Mouse (Mus musculus) forebrain, postnatal 0 days (tissue): ENCODE results near the gene Bak1. TPM values are rescaled to one million over a fixed set of nuclear protein-coding genes. Genes with fewer than 3 reads are reported as not detected.

Source experiments
- ATAC-seq: fragments of 200-750 bp; cut with Nextera tagmentation; 2 replicates; pipeline ENCODE4 v1.8.0; 2017; ENCODE audit warnings: mild to moderate bottlenecking, moderate library complexity
- DNase-seq: peaks from one replicate; pipeline ENCODE4 v3.0.0-alpha.2; 2015
- H3K27ac ChIP-seq: fragments of 300-500 bp; sonication (generic); 2 replicates; pipeline ENCODE4 v1.5.1; 2014; ENCODE audit warnings: low read depth, mild to moderate bottlenecking, antibody characterized with exemption, low read length, moderate library complexity, mixed read lengths
- H3K27me3 ChIP-seq: fragments of 300-500 bp; sonication (generic); 2 replicates; pipeline ENCODE4 v1.6.1; 2014; ENCODE audit warnings: mild to moderate bottlenecking, low read length, mixed read lengths; ENCODE audit not compliant: insufficient read depth
- H3K36me3 ChIP-seq: fragments of 300-500 bp; sonication (generic); 2 replicates; pipeline ENCODE4 v1.6.1; 2014; ENCODE audit warnings: mild to moderate bottlenecking, moderate library complexity; ENCODE audit not compliant: insufficient read depth
- H3K4me1 ChIP-seq: fragments of 300-500 bp; sonication (generic); 2 replicates; pipeline ENCODE4 v1.6.1; 2014; ENCODE audit warnings: antibody characterized with exemption; ENCODE audit not compliant: insufficient read depth
- H3K4me2 ChIP-seq: fragments of 300-500 bp; sonication (generic); 2 replicates; pipeline ENCODE4 v1.6.1; 2014; ENCODE audit warnings: low read depth, mild to moderate bottlenecking, moderate library complexity
- H3K4me3 ChIP-seq: fragments of 300-500 bp; sonication (generic); 2 replicates; pipeline ENCODE4 v1.5.1; 2014; ENCODE audit warnings: low read depth, low read length, mixed read lengths
- H3K9ac ChIP-seq: fragments of 300-500 bp; sonication (generic); 2 replicates; pipeline ENCODE4 v1.6.1; 2014; ENCODE audit warnings: mild to moderate bottlenecking
- H3K9me3 ChIP-seq: fragments of 300-500 bp; sonication (generic); 2 replicates; pipeline ENCODE4 v1.6.1; 2016; ENCODE audit warnings: low read length
- CTCF ChIP-seq: sonication (generic); IDR thresholded peaks from 2 replicates; pipeline ENCODE4 v1.5.1; 2016; ENCODE audit warnings: antibody characterized with exemption, control low read depth, low read depth
- WGBS: fragments of 180-500 bp; shearing (Covaris S2); extraction: QIAGEN DNeasy Blood & Tissue Kit; methylation state at CpG from one replicate; pipeline ENCODE4 v1.1.7; 2014; 5-methylcytosine and 5-hydroxymethylcytosine counted together
- polyA plus RNA-seq: library from polyadenylated mRNA; unstranded; fragments of >200 nt; fragmentation: Nextera tagmentation; extraction: Ambion mirVana; gene quantifications from 2 replicates; pipeline ENCODE4 v1.2.1, GENCODE M21; 2015
- total RNA-seq: library from RNA; depleted of rRNA; stranded (reverse); fragments of >200 nt; gene quantifications from 2 replicates; pipeline ENCODE4 v1.2.3, GENCODE M21; 2014

Gene Bak1
- total and polyA plus RNA-seq, 2 experiments from 2014 or later = 2.5 to 48.1 TPM

- no peak overlapping the region for H3K4me3 ChIP-seq
- H3K9ac ChIP-seq = no peak overlapping the region
- no peaks in the 10 kb centered on the region for H3K9me3 ChIP-seq
- TF ChIP-seq CTCF = no peak
- H3K4me1 ChIP-seq = peaks cover 4% of the 10 kb centered on the region; the same call in 1 of the 2 replicates
- no peak overlapping the region for H3K27ac ChIP-seq
- ATAC-seq = no peak
- DNase-seq = no peak
- H3K36me3 ChIP-seq = peaks cover 58% of the 10 kb centered on the region
- WGBS = 94% methylated on average over 9 of the region's 9 CpGs
- H3K4me2 ChIP-seq = no peak overlapping the region
- no peaks in the 10 kb centered on the region for H3K27me3 ChIP-seq
Observed at GRCm38 (mm10) chr17:27021736-27022135, 7.1 kb downstream of the Bak1 start.

- WGBS = 88% methylated on average over 14 of the region's 14 CpGs
- Histone ChIP-seq H3K9ac (no peak overlapping the region), H3K4me1 (peaks cover 4% of the 10 kb centered on the region; the same call in 1 of the 2 replicates), H3K4me3 (no peak overlapping the region), H3K27me3 (no peaks in the 10 kb centered on the region), H3K27ac (no peak overlapping the region), H3K36me3 (peaks cover 57% of the 10 kb centered on the region), H3K4me2 (no peak overlapping the region), H3K9me3 (no peaks in the 10 kb centered on the region)
- no peak for TF ChIP-seq CTCF
- DNase-seq = no peak
- no peak for ATAC-seq
Observed at GRCm38 (mm10) chr17:27021076-27021475, 7.7 kb downstream of the Bak1 start.

- peaks cover 36% of the 10 kb centered on the region for H3K36me3 ChIP-seq
- peak overlapping the region; percentile 39; the same call in 1 of the 2 replicates for H3K4me3 ChIP-seq
- WGBS = 34% methylated on average over 12 of the region's 12 CpGs
- peaks cover 4% of the 10 kb centered on the region; the same call in 1 of the 2 replicates for H3K4me1 ChIP-seq
- DNase-seq (peak; percentile 32), ATAC-seq (peak; percentile 18; the same call in 1 of the 2 replicates)
- peak overlapping the region; percentile 52; the same call in 1 of the 2 replicates for H3K9ac ChIP-seq
- H3K9me3 ChIP-seq = no peaks in the 10 kb centered on the region
- no peaks in the 10 kb centered on the region for H3K27me3 ChIP-seq
- TF ChIP-seq CTCF = no peak
- H3K4me2 ChIP-seq = peak overlapping the region; percentile 54
- 0 out of 2 replicates have a peak overlapping the region, but pooled peaks have one; percentile 29 for H3K27ac ChIP-seq
Observed at GRCm38 (mm10) chr17:27018555-27019196, 10.1 kb downstream of the Bak1 start.

- Histone ChIP-seq H3K9ac (peak overlapping the region; percentile 52), H3K4me1 (peaks cover 4% of the 10 kb centered on the region; the same call in 1 of the 2 replicates), H3K36me3 (peaks cover 33% of the 10 kb centered on the region), H3K9me3 (no peaks in the 10 kb centered on the region), H3K4me3 (peak overlapping the region; percentile 39), H3K4me2 (peak overlapping the region; percentile 54), H3K27me3 (no peaks in the 10 kb centered on the region), H3K27ac (peak overlapping the region; percentile 57; the same call in 1 of the 2 replicates)
- 5% methylated on average over 34 of the region's 34 CpGs for WGBS
- peak; percentile 88 for ATAC-seq
- peak; percentile 93 for DNase-seq
- no peak for TF ChIP-seq CTCF
Observed at GRCm38 (mm10) chr17:27017564-27018499, 11.0 kb downstream of the Bak1 start.

GRCm38 (mm10) chr17:27012909-27013308 lies 15.9 kb downstream of the Bak1 start:
- H3K36me3 ChIP-seq = no peaks in the 10 kb centered on the region
- no peaks in the 10 kb centered on the region; the same call in 1 of the 2 replicates for H3K4me1 ChIP-seq
- H3K4me3 ChIP-seq = no peak overlapping the region
- TF ChIP-seq CTCF = no peak
- no peaks in the 10 kb centered on the region for H3K9me3 ChIP-seq
- ATAC-seq (no peak), DNase-seq (no peak)
- H3K27me3 ChIP-seq = no peaks in the 10 kb centered on the region
- WGBS = 44% methylated on average over 6 of the region's 6 CpGs
- H3K9ac ChIP-seq = no peak overlapping the region
- H3K27ac ChIP-seq = no peak overlapping the region
- no peak overlapping the region for H3K4me2 ChIP-seq

GRCm38 (mm10) chr17:27011998-27012672 lies 16.7 kb downstream of the Bak1 start:
- Histone ChIP-seq H3K36me3 (no peaks in the 10 kb centered on the region), H3K4me3 (no peak overlapping the region), H3K4me2 (no peak overlapping the region), H3K27ac (no peak overlapping the region), H3K9me3 (no peaks in the 10 kb centered on the region), H3K4me1 (no peaks in the 10 kb centered on the region), H3K9ac (no peak overlapping the region), H3K27me3 (no peaks in the 10 kb centered on the region)
- no peak for DNase-seq
- ATAC-seq = no peak
- TF ChIP-seq CTCF = no peak
- 66% methylated on average over 14 of the region's 14 CpGs for WGBS
